Mouse (Mus musculus) kidney, embryonic 16.5 days (tissue): Measurements from ENCODE around the gene Sgpl1. TPM values are rescaled to one million over a fixed set of nuclear protein-coding genes. Genes with fewer than 3 reads are reported as not detected.
"Not testable (repeated sequence)": the region's sequence is repeated elsewhere in the genome, so short reads cannot be mapped to it uniquely, and the experiment has no call there.

ENCODE experiments used
- ATAC-seq: fragments of 200-750 bp; cut with Nextera tagmentation; 2 replicates; pipeline ENCODE4 v1.8.0; 2017; ENCODE audit warnings: moderate TSS enrichment; ENCODE audit not compliant: low FRiP score, low TSS enrichment
- H3K27ac ChIP-seq: fragments of 300-500 bp; sonication (generic); 2 replicates; pipeline ENCODE4 v1.5.1; 2014; ENCODE audit warnings: low read length
- H3K27me3 ChIP-seq: fragments of 300-500 bp; sonication (generic); 2 replicates; pipeline ENCODE4 v1.6.1; 2014; ENCODE audit warnings: low read length, control low read depth, mixed read lengths; ENCODE audit not compliant: insufficient read depth
- H3K36me3 ChIP-seq: fragments of 300-500 bp; sonication (generic); 2 replicates; pipeline ENCODE4 v1.6.1; 2014; ENCODE audit warnings: low read length, control low read depth, mixed read lengths; ENCODE audit not compliant: insufficient read depth
- H3K4me1 ChIP-seq: fragments of 300-500 bp; sonication (generic); 2 replicates; pipeline ENCODE4 v1.6.1; 2014; ENCODE audit warnings: low read length, control low read depth, mixed read lengths; ENCODE audit not compliant: insufficient read depth
- H3K4me2 ChIP-seq: fragments of 300-500 bp; sonication (generic); replicated peaks from 2 replicates; pipeline ENCODE4 v1.6.1; 2014; ENCODE audit warnings: low read depth, low read length
- H3K4me3 ChIP-seq: fragments of 300-500 bp; sonication (generic); 2 replicates; pipeline ENCODE4 v1.5.1; 2014; ENCODE audit warnings: mild to moderate bottlenecking, low read length
- H3K9ac ChIP-seq: fragments of 300-500 bp; sonication (generic); replicated peaks from 2 replicates; pipeline ENCODE4 v1.6.1; 2014; ENCODE audit warnings: low read length
- H3K9me3 ChIP-seq: fragments of 300-500 bp; sonication (generic); 2 replicates; pipeline ENCODE4 v1.6.1; 2016; ENCODE audit warnings: low read length, control low read depth
- WGBS: fragments of 180-500 bp; shearing (Covaris S2); extraction: QIAGEN DNeasy Blood & Tissue Kit; methylation state at CpG from one replicate; pipeline ENCODE4 v1.1.7; 2014; 5-methylcytosine and 5-hydroxymethylcytosine counted together
- polyA plus RNA-seq: library from polyadenylated mRNA; unstranded; fragments of >200 nt; fragmentation: Nextera tagmentation; extraction: Ambion mirVana; gene quantifications from 2 replicates; pipeline ENCODE4 v1.2.1, GENCODE M21; 2015

The Sgpl1 gene
- polyA plus RNA-seq, 1 experiment from 2014 or later, result 75.9 TPM

GRCm38 (mm10) chr10:61143343-61143742 lies 4.2 kb downstream of the Sgpl1 start:
- no peak overlapping the region for H3K9ac ChIP-seq
- WGBS, result 94% methylated on average over 2 of the region's 2 CpGs

DNA sequence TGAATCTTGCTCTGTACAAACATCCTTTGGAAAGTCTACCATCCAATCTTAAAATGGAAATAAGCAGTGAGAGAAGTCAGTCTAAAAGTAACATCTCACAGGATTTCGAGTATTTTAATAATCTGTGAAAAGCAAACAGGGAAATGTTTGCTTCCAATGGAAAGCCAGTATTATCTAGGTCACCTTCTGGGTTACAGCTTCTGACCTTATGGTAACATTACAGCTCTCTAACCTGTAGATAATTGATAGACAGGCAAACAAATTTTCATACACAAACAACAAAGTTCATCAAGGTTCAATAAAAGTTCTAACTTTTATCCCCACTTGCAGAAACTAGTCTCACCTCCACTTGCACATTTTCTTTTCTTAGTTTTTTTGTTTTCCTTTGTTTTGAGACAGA lies 9.9 kb downstream of the Sgpl1 start:
- no peak for ATAC-seq
- H3K9ac ChIP-seq, result no peak overlapping the region
- H3K4me2 ChIP-seq, result no peak overlapping the region
- no peaks in the 10 kb centered on the region for H3K4me1 ChIP-seq
- 85% methylated on average over 1 of the region's 1 CpGs for WGBS
- H3K27me3 ChIP-seq, result no peaks in the 10 kb centered on the region
- H3K36me3 ChIP-seq, result peaks cover 8% of the 10 kb centered on the region; the same call in 1 of the 2 replicates
- no peak overlapping the region for H3K27ac ChIP-seq
- no peaks in the 10 kb centered on the region for H3K9me3 ChIP-seq
- no peak overlapping the region for H3K4me3 ChIP-seq

More at GRCm38 (mm10) chr10:61143343-61143742, 4.2 kb downstream of the Sgpl1 start:
- no peak for ATAC-seq
- H3K9me3 ChIP-seq, result no peaks in the 10 kb centered on the region
- no peak overlapping the region for H3K4me2 ChIP-seq
- H3K27me3 ChIP-seq, result no peaks in the 10 kb centered on the region
- H3K4me1 ChIP-seq, result peaks cover 6% of the 10 kb centered on the region; the same call in 1 of the 2 replicates
- H3K36me3 ChIP-seq, result peaks cover 8% of the 10 kb centered on the region; the same call in 1 of the 2 replicates
- no peak overlapping the region for H3K4me3 ChIP-seq
- no peak overlapping the region for H3K27ac ChIP-seq

DNA sequence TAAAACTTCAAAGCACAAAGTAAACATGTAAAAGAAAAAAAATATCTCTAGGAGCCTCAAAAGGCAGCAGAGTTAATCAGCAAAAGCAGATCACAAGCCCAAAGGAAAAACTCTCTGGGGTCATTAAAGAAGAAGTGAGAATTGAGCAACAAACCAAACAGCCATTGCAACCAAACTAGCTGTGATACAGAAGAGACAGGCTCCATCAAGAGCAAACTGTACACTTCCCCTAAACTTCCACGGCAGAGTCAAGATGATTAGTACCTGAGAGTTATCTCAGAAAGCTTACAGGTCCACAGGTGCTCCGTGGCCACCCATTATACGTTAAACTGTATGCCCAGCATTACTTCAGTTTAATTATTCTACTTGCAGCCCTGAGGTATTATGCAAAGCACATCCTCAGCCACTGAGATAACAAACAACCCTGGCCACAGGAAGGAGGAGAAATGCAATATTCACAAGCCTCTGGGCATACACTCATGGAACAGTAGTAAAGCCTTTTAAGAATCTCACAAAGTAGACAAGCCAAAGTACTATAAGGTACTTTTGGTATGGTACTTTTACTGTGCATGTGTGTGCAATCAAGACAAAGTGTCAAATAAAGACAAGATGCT lies 12.2 kb downstream of the Sgpl1 start:
- no peak overlapping the region for H3K4me3 ChIP-seq
- H3K36me3 ChIP-seq, result peaks cover 5% of the 10 kb centered on the region; the same call in 1 of the 2 replicates
- no peak for ATAC-seq
- 57% methylated on average over 3 of the region's 3 CpGs for WGBS
- no peaks in the 10 kb centered on the region for H3K9me3 ChIP-seq
- H3K4me2 ChIP-seq, result no peak overlapping the region
- no peaks in the 10 kb centered on the region for H3K27me3 ChIP-seq
- H3K4me1 ChIP-seq, result no peaks in the 10 kb centered on the region
- H3K27ac ChIP-seq, result no peak overlapping the region
- no peak overlapping the region for H3K9ac ChIP-seq

DNA sequence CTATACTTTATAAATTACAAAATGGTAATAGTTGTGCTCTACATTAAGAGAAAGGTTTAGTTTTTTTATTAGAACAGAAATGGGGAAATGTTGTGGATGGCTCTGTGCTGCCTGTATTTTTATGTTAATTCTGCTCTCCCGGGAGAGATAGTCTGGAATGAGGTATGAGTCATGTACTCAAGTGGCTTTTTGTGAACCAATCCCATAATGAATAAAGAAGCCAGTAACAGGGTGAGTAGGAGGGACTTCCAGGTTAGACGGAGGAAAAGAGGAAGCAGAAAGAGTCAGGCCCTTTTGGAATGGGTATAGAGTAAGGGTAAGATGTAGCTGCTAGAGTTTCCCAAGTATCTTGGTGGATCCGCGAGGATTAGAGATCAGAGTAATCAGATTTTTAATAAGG lies 13.5 kb downstream of the Sgpl1 start:
- no peaks in the 10 kb centered on the region for H3K4me1 ChIP-seq
- no peak overlapping the region for H3K4me2 ChIP-seq
- no peak overlapping the region for H3K9ac ChIP-seq
- no peak overlapping the region for H3K4me3 ChIP-seq
- 80% methylated on average over 4 of the region's 4 CpGs for WGBS
- H3K9me3 ChIP-seq, result no peaks in the 10 kb centered on the region
- H3K36me3 ChIP-seq, result peaks cover 3% of the 10 kb centered on the region; the same call in 1 of the 2 replicates
- ATAC-seq, result no peak
- no peaks in the 10 kb centered on the region for H3K27me3 ChIP-seq
- no peak overlapping the region for H3K27ac ChIP-seq

GRCm38 (mm10) chr10:61130959-61131358 lies 16.5 kb downstream of the Sgpl1 start:
- no peak overlapping the region for H3K27ac ChIP-seq
- H3K27me3 ChIP-seq, result no peaks in the 10 kb centered on the region
- H3K9ac ChIP-seq, result no peak overlapping the region
- no peak for ATAC-seq
- H3K9me3 ChIP-seq, result no peaks in the 10 kb centered on the region
- WGBS, result 87% methylated on average over 3 of the region's 3 CpGs
- no peak overlapping the region for H3K4me2 ChIP-seq
- H3K4me1 ChIP-seq, result peaks cover 2% of the 10 kb centered on the region; the same call in 1 of the 2 replicates
- H3K4me3 ChIP-seq, result no peak overlapping the region
- H3K36me3 ChIP-seq, result peaks cover 6% of the 10 kb centered on the region; the same call in 1 of the 2 replicates

DNA sequence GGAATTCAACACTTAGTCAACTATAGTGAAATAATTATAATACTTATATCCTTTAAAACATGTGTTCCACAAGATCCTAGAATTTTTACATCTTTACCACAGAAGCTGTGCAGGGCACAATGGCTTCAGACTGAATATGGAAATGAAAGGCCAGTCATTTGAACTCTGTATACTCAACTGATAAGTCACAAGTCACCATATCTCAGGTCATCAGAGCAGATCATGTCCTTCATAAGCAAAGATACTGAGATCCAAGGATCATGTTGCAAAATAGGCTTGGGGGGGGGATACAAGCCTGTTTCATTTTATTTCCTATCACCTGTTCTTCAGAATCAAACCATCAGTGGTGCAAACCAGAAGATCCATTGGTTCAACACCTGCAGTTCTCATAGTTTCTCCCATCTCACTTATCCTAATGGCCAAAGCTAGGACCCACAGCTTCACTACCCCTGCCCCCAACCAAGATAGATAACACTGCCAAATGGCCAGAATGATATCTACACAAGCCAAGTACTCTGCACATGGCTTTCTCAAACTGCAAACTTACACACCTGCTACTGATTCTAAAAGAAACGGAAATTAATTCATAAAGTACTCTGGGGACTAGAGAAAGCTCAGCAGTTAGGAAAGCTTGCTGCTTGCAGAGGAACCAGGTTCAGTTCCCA lies 18.7 kb downstream of the Sgpl1 start:
- Histone ChIP-seq H3K4me2 (no peak overlapping the region), H3K9me3 (no peaks in the 10 kb centered on the region), H3K4me1 (peaks cover 2% of the 10 kb centered on the region; the same call in 1 of the 2 replicates), H3K27me3 (no peaks in the 10 kb centered on the region), H3K4me3 (no peak overlapping the region), H3K36me3 (peaks cover 6% of the 10 kb centered on the region; the same call in 1 of the 2 replicates), H3K27ac (no peak overlapping the region), H3K9ac (no peak overlapping the region)
- no peak for ATAC-seq
- WGBS, result 95% methylated on average over 1 of the region's 1 CpGs

- WGBS, result 93% methylated on average over 2 of the region's 2 CpGs
- Histone ChIP-seq H3K9ac (no peak overlapping the region), H3K27me3 (no peaks in the 10 kb centered on the region), H3K4me1 (peaks cover 2% of the 10 kb centered on the region; the same call in 1 of the 2 replicates), H3K36me3 (peaks cover 18% of the 10 kb centered on the region), H3K9me3 (no peaks in the 10 kb centered on the region), H3K4me2 (no peak overlapping the region), H3K27ac (no peak overlapping the region), H3K4me3 (no peak overlapping the region)
- no peak for ATAC-seq
Observed at GRCm38 (mm10) chr10:61124462-61124861, 23.0 kb downstream of the Sgpl1 start.

DNA sequence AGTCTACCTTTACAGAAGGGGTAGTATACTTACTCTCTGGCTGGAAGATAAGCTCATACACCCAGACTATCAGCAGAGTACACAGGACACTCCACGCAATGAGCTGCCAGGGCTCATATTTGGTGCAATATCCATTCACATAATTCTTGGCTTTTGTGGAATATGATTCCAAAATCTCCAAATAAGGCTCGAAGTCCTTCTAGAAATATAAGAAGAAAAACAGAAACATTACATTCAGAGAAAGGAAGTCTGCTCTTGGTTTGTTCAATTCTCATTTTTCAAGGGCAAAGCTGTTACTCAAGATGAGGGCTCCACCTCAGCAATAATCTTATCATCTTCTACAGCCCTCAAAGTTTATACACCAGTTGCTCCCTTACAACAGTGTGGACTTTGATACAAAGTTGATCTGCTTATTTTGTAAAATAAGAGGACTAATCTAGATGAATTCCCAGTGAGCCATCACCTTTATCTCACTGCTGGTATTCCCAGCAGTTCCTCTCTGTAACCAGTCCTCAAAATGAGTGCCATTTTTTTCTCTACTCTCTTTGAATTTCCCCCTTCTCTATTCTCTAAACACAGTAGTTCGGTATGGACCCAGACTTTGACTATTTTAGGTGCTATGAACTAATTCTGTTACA lies 24.1 kb downstream of the Sgpl1 start:
- Histone ChIP-seq H3K4me1 (peaks cover 2% of the 10 kb centered on the region; the same call in 1 of the 2 replicates), H3K9me3 (no peaks in the 10 kb centered on the region), H3K4me2 (no peak overlapping the region), H3K36me3 (peaks cover 18% of the 10 kb centered on the region), H3K27me3 (no peaks in the 10 kb centered on the region), H3K4me3 (no peak overlapping the region), H3K27ac (no peak overlapping the region), H3K9ac (no peak overlapping the region)
- WGBS, result 93% methylated on average over 3 of the region's 3 CpGs
- ATAC-seq, result no peak

- peaks cover 20% of the 10 kb centered on the region for H3K36me3 ChIP-seq
- not testable (repeated sequence) for ATAC-seq, H3K4me3 ChIP-seq, H3K4me1 ChIP-seq, H3K9ac ChIP-seq, H3K27me3 ChIP-seq, H3K9me3 ChIP-seq, H3K4me2 ChIP-seq, H3K27ac ChIP-seq
- 94% methylated on average over 4 of the region's 4 CpGs for WGBS
Observed at GRCm38 (mm10) chr10:61121732-61122131, 25.8 kb downstream of the Sgpl1 start.
